Mouse (Mus musculus) liver, postnatal 0 days (tissue): Measurements from ENCODE around the gene Cdc27. TPM values are rescaled to one million over a fixed set of nuclear protein-coding genes. Genes with fewer than 3 reads are reported as not detected.
A peak's percentile ranks its signal among the peaks of the same experiment; 100 is the strongest.
"Not testable (repeated sequence)": the region's sequence is repeated elsewhere in the genome, so short reads cannot be mapped to it uniquely, and the experiment has no call there.

Source experiments
- ATAC-seq: fragments of 200-750 bp; cut with Nextera tagmentation; 2 replicates; pipeline ENCODE4 v1.8.0; 2017; ENCODE audit warnings: mild to moderate bottlenecking, moderate library complexity
- DNase-seq: peaks from one replicate; pipeline ENCODE4 v3.0.0-alpha.2; 2016
- H3K27ac ChIP-seq: fragments of 300-500 bp; sonication (generic); 2 replicates; pipeline ENCODE4 v1.5.1; 2014; ENCODE audit warnings: antibody characterized with exemption, moderate library complexity, mild to moderate bottlenecking, low read depth
- H3K27me3 ChIP-seq: fragments of 300-500 bp; sonication (generic); 2 replicates; pipeline ENCODE4 v1.6.1; 2014; ENCODE audit warnings: low read length, control low read depth, mixed read lengths; ENCODE audit not compliant: insufficient read depth
- H3K36me3 ChIP-seq: fragments of 300-500 bp; sonication (generic); replicated peaks from 2 replicates; pipeline ENCODE4 v1.6.1; 2014; ENCODE audit warnings: mild to moderate bottlenecking, control low read depth, low read length, moderate library complexity, mixed read lengths; ENCODE audit not compliant: insufficient read depth
- H3K4me1 ChIP-seq: fragments of 300-500 bp; sonication (generic); 2 replicates; pipeline ENCODE4 v1.6.1; 2014; ENCODE audit warnings: antibody characterized with exemption, mild to moderate bottlenecking, control low read depth; ENCODE audit not compliant: insufficient read depth
- H3K4me2 ChIP-seq: fragments of 300-500 bp; sonication (generic); 2 replicates; pipeline ENCODE4 v1.6.1; 2014; ENCODE audit warnings: low read depth, mild to moderate bottlenecking, low read length, moderate library complexity, mixed read lengths
- H3K4me3 ChIP-seq: fragments of 300-500 bp; sonication (generic); 2 replicates; pipeline ENCODE4 v1.5.1; 2014; ENCODE audit warnings: low read depth, low read length
- H3K9ac ChIP-seq: fragments of 300-500 bp; sonication (generic); replicated peaks from 2 replicates; pipeline ENCODE4 v1.6.1; 2014; ENCODE audit warnings: mild to moderate bottlenecking, moderate library complexity
- H3K9me3 ChIP-seq: fragments of 300-500 bp; sonication (generic); 2 replicates; pipeline ENCODE4 v1.6.1; 2016; ENCODE audit warnings: mild to moderate bottlenecking, control low read depth, low read length, mixed read lengths
- CTCF ChIP-seq: sonication (generic); IDR thresholded peaks from 2 replicates; pipeline ENCODE4 v1.5.1; 2016; ENCODE audit warnings: antibody characterized with exemption, low read depth
- EP300 ChIP-seq: IDR thresholded peaks from 2 replicates; pipeline ENCODE4 v1.6.1; 2016; ENCODE audit warnings: antibody characterized with exemption, low read depth, mild to moderate bottlenecking
- WGBS: fragments of 180-500 bp; shearing (Covaris S2); extraction: QIAGEN DNeasy Blood & Tissue Kit; methylation state at CpG from one replicate; pipeline ENCODE4 v1.1.7; 2014; ENCODE audit not compliant: insufficient replicate concordance; 5-methylcytosine and 5-hydroxymethylcytosine counted together
- polyA plus RNA-seq: library from polyadenylated mRNA; unstranded; fragments of >200 nt; fragmentation: Nextera tagmentation; extraction: Ambion mirVana; gene quantifications from 2 replicates; pipeline ENCODE4 v1.2.1, GENCODE M21; 2015

Cdc27 gene
- polyA plus RNA-seq, 1 experiment from 2014 or later = 13.8 TPM

- ATAC-seq = peak; percentile 78
- peaks cover 8% of the 10 kb centered on the region for H3K36me3 ChIP-seq
- H3K4me3 ChIP-seq = peak overlapping the region; percentile 97
- H3K4me1 ChIP-seq = peaks cover 27% of the 10 kb centered on the region
- H3K9ac ChIP-seq = peak overlapping the region; percentile 100
- peak overlapping the region; percentile 80 for H3K4me2 ChIP-seq
- TF ChIP-seq CTCF (no peak), EP300 (no peak; the same call in 1 of the 2 replicates)
- no peaks in the 10 kb centered on the region for H3K27me3 ChIP-seq
- peak overlapping the region; percentile 99 for H3K27ac ChIP-seq
- under 1% methylated on average over 53 of the region's 53 CpGs for WGBS
- peak; percentile 83 for DNase-seq
- no peaks in the 10 kb centered on the region for H3K9me3 ChIP-seq
Observed at GRCm38 (mm10) chr11:104549438-104550405, 698 bp downstream of the Cdc27 start.

DNA sequence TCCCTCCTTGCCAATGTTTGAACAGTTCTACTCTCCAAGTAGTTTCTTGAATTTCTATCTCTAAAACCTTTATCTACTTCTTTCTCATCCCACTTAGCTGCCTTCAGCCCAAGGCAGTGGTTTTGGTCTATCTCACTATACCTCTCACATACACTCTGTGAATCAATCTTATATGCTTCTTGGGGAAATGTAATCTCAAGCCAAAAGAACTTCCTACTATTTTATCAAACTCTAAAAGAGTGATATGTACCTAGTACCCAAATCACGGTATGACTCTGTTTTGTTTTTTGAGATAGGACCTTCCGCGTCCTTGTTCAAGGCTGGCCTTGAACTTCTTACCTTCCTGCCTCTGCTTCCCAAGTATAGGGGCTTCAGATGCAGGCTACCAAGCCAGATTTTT, 2.9 kb downstream of the Cdc27 start:
- no peaks in the 10 kb centered on the region for H3K9me3 ChIP-seq
- WGBS = 67% methylated on average over 3 of the region's 3 CpGs
- ATAC-seq (no peak), DNase-seq (no peak)
- H3K27me3 ChIP-seq = no peaks in the 10 kb centered on the region
- peaks cover 8% of the 10 kb centered on the region for H3K36me3 ChIP-seq
- peaks cover 29% of the 10 kb centered on the region for H3K4me1 ChIP-seq
- H3K27ac ChIP-seq = no peak overlapping the region
- TF ChIP-seq EP300 (no peak), CTCF (no peak)
- no peak overlapping the region for H3K9ac ChIP-seq
- H3K4me3 ChIP-seq = no peak overlapping the region
- no peak overlapping the region for H3K4me2 ChIP-seq

DNA sequence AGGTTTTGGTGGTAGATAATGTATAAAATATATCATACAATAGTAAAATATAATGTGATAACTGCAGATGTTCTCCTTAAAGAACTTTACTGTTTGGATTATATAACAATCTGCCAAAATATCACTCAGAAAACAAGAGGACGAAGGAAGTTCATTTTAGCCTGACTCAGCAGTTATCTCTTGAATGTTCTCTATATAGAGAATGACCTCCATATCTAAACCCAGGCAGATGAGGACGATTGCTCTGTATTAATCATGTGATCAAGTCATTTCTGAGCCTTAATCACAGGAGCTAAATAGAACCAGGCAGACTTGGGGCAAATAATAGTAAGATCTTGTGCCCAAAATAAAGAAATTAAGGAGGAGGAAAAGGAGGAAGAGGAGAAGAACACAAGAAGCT, 5.9 kb downstream of the Cdc27 start:
- ATAC-seq = no peak
- Histone ChIP-seq H3K4me2 (no peak overlapping the region), H3K9ac (no peak overlapping the region; the same call in 1 of the 2 replicates)

DNA sequence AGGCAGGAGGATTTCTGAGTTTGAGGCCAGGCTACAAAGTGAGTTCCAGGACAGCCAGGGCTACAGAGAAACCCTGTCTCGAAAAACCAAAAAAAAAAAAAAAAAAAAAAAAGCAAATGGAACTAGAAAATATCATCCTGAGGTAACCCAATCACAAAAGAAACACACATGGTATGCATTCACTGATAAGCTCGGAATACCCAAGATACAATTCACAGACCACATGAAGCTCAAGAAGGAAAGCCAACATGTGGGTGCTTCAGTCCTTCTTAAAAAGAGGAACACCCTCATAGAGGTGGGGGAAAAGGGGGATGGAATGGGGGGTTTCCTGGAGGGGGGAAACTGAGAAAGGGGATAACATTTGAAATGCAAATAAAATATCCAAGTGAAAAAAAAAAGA, 7.1 kb downstream of the Cdc27 start:
- Histone ChIP-seq H3K27ac (peak overlapping the region; percentile 22; the same call in 1 of the 2 replicates), H3K4me1 (peaks cover 24% of the 10 kb centered on the region), H3K36me3 (peaks cover 11% of the 10 kb centered on the region)
- TF ChIP-seq EP300 = peak; percentile 62
- ATAC-seq, H3K4me3 ChIP-seq, H3K9ac ChIP-seq, DNase-seq, H3K27me3 ChIP-seq, H3K4me2 ChIP-seq, H3K9me3 ChIP-seq: not testable (repeated sequence)
- WGBS = 38% methylated on average over 2 of the region's 2 CpGs

More for the DNA sequence above, 5.9 kb downstream of the Cdc27 start:
- H3K27ac ChIP-seq = peak overlapping the region; percentile 44
- 45% methylated on average over 2 of the region's 2 CpGs for WGBS
- peaks cover 28% of the 10 kb centered on the region for H3K4me1 ChIP-seq
- TF ChIP-seq EP300 (no peak), CTCF (no peak)
- H3K9me3 ChIP-seq = no peaks in the 10 kb centered on the region
- DNase-seq = no peak
- no peaks in the 10 kb centered on the region for H3K27me3 ChIP-seq
- H3K4me3 ChIP-seq = no peak overlapping the region
- H3K36me3 ChIP-seq = peaks cover 11% of the 10 kb centered on the region

DNA sequence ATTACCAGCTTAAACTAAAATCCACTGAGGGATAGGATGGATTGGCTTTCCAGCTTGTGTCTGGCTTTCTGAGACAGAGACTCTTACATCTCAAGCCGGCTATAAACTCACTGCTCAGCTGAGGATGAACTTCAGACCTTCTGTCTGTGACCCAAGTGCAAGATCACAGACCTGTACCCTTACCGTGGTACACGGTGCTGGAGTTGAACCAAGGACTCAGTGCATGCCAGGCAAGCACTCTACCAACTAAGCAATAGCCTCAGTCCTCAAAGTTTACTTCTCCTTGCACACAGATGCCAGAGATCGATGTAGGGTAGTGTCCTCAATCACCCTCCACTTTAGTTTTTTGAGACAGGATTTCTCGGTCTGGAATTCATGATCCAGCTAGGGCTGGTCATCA, 10.6 kb downstream of the Cdc27 start:
- no peak overlapping the region for H3K4me2 ChIP-seq
- 88% methylated on average over 5 of the region's 5 CpGs for WGBS
- H3K27ac ChIP-seq = no peak overlapping the region
- no peaks in the 10 kb centered on the region for H3K9me3 ChIP-seq
- no peak for ATAC-seq
- H3K9ac ChIP-seq = no peak overlapping the region
- H3K36me3 ChIP-seq = peaks cover 17% of the 10 kb centered on the region
- H3K4me3 ChIP-seq = no peak overlapping the region
- no peaks in the 10 kb centered on the region for H3K27me3 ChIP-seq
- H3K4me1 ChIP-seq = peaks cover 7% of the 10 kb centered on the region
- TF ChIP-seq CTCF = no peak
- TF ChIP-seq EP300 = no peak
- no peak for DNase-seq

- Histone ChIP-seq H3K27me3 (no peaks in the 10 kb centered on the region), H3K4me3 (no peak overlapping the region), H3K4me2 (no peak overlapping the region), H3K36me3 (peaks cover 33% of the 10 kb centered on the region), H3K9ac (no peak overlapping the region), H3K4me1 (peaks cover 3% of the 10 kb centered on the region), H3K27ac (no peak overlapping the region), H3K9me3 (no peaks in the 10 kb centered on the region)
- 56% methylated on average over 2 of the region's 2 CpGs for WGBS
- no peak for DNase-seq
- ATAC-seq = no peak
- TF ChIP-seq EP300 (peak; percentile 52; the same call in 1 of the 2 replicates), CTCF (no peak)
Observed at GRCm38 (mm10) chr11:104537945-104538555, 12.4 kb downstream of the Cdc27 start.
